Mouse (Mus musculus): ENCODE results near the gene Fut1. TPM values are rescaled to one million over a fixed set of nuclear protein-coding genes. Genes with fewer than 3 reads are reported as not detected.

Fut1 gene
- polyA plus RNA-seq (2012; rRNA removed), result 0.05 and 0.11 TPM in 2 replicates

GRCm38 (mm10) chr7:45617042-45617695 is at the start of gene Fut1:
TSS of gene Fut1 (plus strand) at chr7:45617289.
- no peaks in the 10 kb centered on the region for H3K36me3 ChIP-seq (ENCODE audit: control insufficient read depth, insufficient read depth, low read length)
- TF ChIP-seq CTCF (conservative IDR thresholded peaks at IDR 0.05; ENCODE audit: insufficient read depth, insufficient read length, low read depth, low read length), result no peak
- TF ChIP-seq POLR2A (IDR thresholded peaks at IDR 0.05; ENCODE audit: low read depth, low read length), result no peak
- H3K4me3 ChIP-seq (ENCODE audit: insufficient read depth, low read depth, low read length), result no peak within 1 kb of the TSS

GRCm38 (mm10) chr7:45567780-45568516 is 49.1 kb upstream of the Fut1 start:
- peak overlapping the region; percentile 27; the same call in 1 of the 2 replicates for H3K4me3 ChIP-seq (ENCODE audit: insufficient read depth, low read depth, low read length)
- DNase-seq, result peak; percentile 98
- peak overlapping the region; percentile 94 for H3K27ac ChIP-seq (ENCODE audit: insufficient read depth, low read depth, low read length)
- no peaks in the 10 kb centered on the region for H3K27me3 ChIP-seq (replicated peaks; ENCODE audit: control insufficient read depth, insufficient read depth, low read length)
- 1% methylated on average over 24 of the region's 24 CpGs for WGBS
- no peaks in the 10 kb centered on the region for H3K36me3 ChIP-seq (ENCODE audit: control insufficient read depth, insufficient read depth, low read length)
- H3K4me1 ChIP-seq (ENCODE audit: control insufficient read depth, insufficient read depth, low read length), result peaks cover 27% of the 10 kb centered on the region
- TF ChIP-seq POLR2A (IDR thresholded peaks at IDR 0.05; ENCODE audit: low read depth, low read length) (peak; percentile 64), CTCF (conservative IDR thresholded peaks at IDR 0.05; ENCODE audit: insufficient read depth, insufficient read length, low read depth, low read length) (0 out of 2 replicates have a peak, but pooled peaks have one; percentile 0)

More at GRCm38 (mm10) chr7:45617042-45617695, at the start of gene Fut1:
- no peak within 1 kb of the TSS for H3K27ac ChIP-seq (ENCODE audit: insufficient read depth, low read depth, low read length)
- peak; percentile 46 for DNase-seq
- 19% methylated on average over 31 of the region's 31 CpGs for WGBS
- no peaks in the 10 kb centered on the region for H3K27me3 ChIP-seq (replicated peaks; ENCODE audit: control insufficient read depth, insufficient read depth, low read length)
- no peaks in the 10 kb centered on the region for H3K4me1 ChIP-seq (ENCODE audit: control insufficient read depth, insufficient read depth, low read length)

GRCm38 (mm10) chr7:45568601-45569473 is 48.3 kb upstream of the Fut1 start:
- H3K4me3 ChIP-seq (ENCODE audit: insufficient read depth, low read depth, low read length), result no peak overlapping the region
- no peaks in the 10 kb centered on the region for H3K27me3 ChIP-seq (replicated peaks; ENCODE audit: control insufficient read depth, insufficient read depth, low read length)
- peaks cover 34% of the 10 kb centered on the region for H3K4me1 ChIP-seq (ENCODE audit: control insufficient read depth, insufficient read depth, low read length)
- peak overlapping the region; percentile 87 for H3K27ac ChIP-seq (ENCODE audit: insufficient read depth, low read depth, low read length)
- DNase-seq, result no peak
- H3K36me3 ChIP-seq (ENCODE audit: control insufficient read depth, insufficient read depth, low read length), result no peaks in the 10 kb centered on the region
- no peak for TF ChIP-seq CTCF (conservative IDR thresholded peaks at IDR 0.05; ENCODE audit: insufficient read depth, insufficient read length, low read depth, low read length)
- no peak for TF ChIP-seq POLR2A (IDR thresholded peaks at IDR 0.05; ENCODE audit: low read depth, low read length)
- WGBS, result 79% methylated on average over 10 of the region's 10 CpGs

- peak; percentile 82 for DNase-seq
- no peak for TF ChIP-seq CTCF (conservative IDR thresholded peaks at IDR 0.05; ENCODE audit: insufficient read depth, insufficient read length, low read depth, low read length)
- no peak for TF ChIP-seq POLR2A (IDR thresholded peaks at IDR 0.05; ENCODE audit: low read depth, low read length)
Measured at GRCm38 (mm10) chr7:45570103-45570741, 46.9 kb upstream of the Fut1 start, which contains the start of gene Bcat2. TSS of gene Bcat2 (plus strand) at chr7:45570153.

GRCm38 (mm10) chr7:45571966-45572365 is 45.1 kb upstream of the Fut1 start:
- no peak overlapping the region for H3K4me3 ChIP-seq (ENCODE audit: insufficient read depth, low read depth, low read length)
- H3K27ac ChIP-seq (ENCODE audit: insufficient read depth, low read depth, low read length), result peak overlapping the region; percentile 84; the same call in 1 of the 2 replicates
- H3K36me3 ChIP-seq (ENCODE audit: control insufficient read depth, insufficient read depth, low read length), result no peaks in the 10 kb centered on the region
- H3K4me1 ChIP-seq (ENCODE audit: control insufficient read depth, insufficient read depth, low read length), result peaks cover 43% of the 10 kb centered on the region
- TF ChIP-seq POLR2A (IDR thresholded peaks at IDR 0.05; ENCODE audit: low read depth, low read length) (no peak), CTCF (conservative IDR thresholded peaks at IDR 0.05; ENCODE audit: insufficient read depth, insufficient read length, low read depth, low read length) (no peak)
- WGBS, result 39% methylated on average over 1 of the region's 1 CpGs
- H3K27me3 ChIP-seq (replicated peaks; ENCODE audit: control insufficient read depth, insufficient read depth, low read length), result no peaks in the 10 kb centered on the region
- DNase-seq, result no peak

More at GRCm38 (mm10) chr7:45570103-45570741, 46.9 kb upstream of the Fut1 start, which contains the start of gene Bcat2:
- Histone ChIP-seq H3K4me1 (ENCODE audit: control insufficient read depth, insufficient read depth, low read length) (peaks cover 35% of the 10 kb centered on the region), H3K27me3 (replicated peaks; ENCODE audit: control insufficient read depth, insufficient read depth, low read length) (no peaks in the 10 kb centered on the region), H3K27ac (ENCODE audit: insufficient read depth, low read depth, low read length) (peak within 1 kb of the TSS; percentile 84), H3K4me3 (ENCODE audit: insufficient read depth, low read depth, low read length) (peak within 1 kb of the TSS; percentile 68), H3K36me3 (ENCODE audit: control insufficient read depth, insufficient read depth, low read length) (no peaks in the 10 kb centered on the region)
- 12% methylated on average over 40 of the region's 42 CpGs for WGBS

- peaks cover 34% of the 10 kb centered on the region for H3K4me1 ChIP-seq (ENCODE audit: control insufficient read depth, insufficient read depth, low read length)
- peak overlapping the region; percentile 98 for H3K27ac ChIP-seq (ENCODE audit: insufficient read depth, low read depth, low read length)
- DNase-seq, result peak; percentile 56
- H3K27me3 ChIP-seq (replicated peaks; ENCODE audit: control insufficient read depth, insufficient read depth, low read length), result no peaks in the 10 kb centered on the region
- WGBS, result 20% methylated on average over 8 of the region's 8 CpGs
- peak overlapping the region; percentile 77 for H3K4me3 ChIP-seq (ENCODE audit: insufficient read depth, low read depth, low read length)
- TF ChIP-seq CTCF (conservative IDR thresholded peaks at IDR 0.05; ENCODE audit: insufficient read depth, insufficient read length, low read depth, low read length) (no peak), POLR2A (IDR thresholded peaks at IDR 0.05; ENCODE audit: low read depth, low read length) (no peak)
- H3K36me3 ChIP-seq (ENCODE audit: control insufficient read depth, insufficient read depth, low read length), result no peaks in the 10 kb centered on the region
Measured at GRCm38 (mm10) chr7:45573954-45574353, 43.1 kb upstream of the Fut1 start.

Measured in kidney, adult 2 months (tissue).